Mouse (Mus musculus) adrenal gland, adult 18-20 months (tissue): ENCODE data around the gene Galnt10. TPM values are rescaled to one million over a fixed set of nuclear protein-coding genes. Genes with fewer than 3 reads are reported as not detected.
A peak's percentile ranks its signal among the peaks of the same experiment; 100 is the strongest.

ENCODE experiments used
- DNase-seq, 2 experiments: peaks; one replicate each; pipeline ENCODE4 v3.0.0; 2021 to 2022; ENCODE audit warnings: low spot score in 2 of 2
- total RNA-seq, 2 experiments: library from RNA; stranded (reverse); gene quantifications; 1 replicate in 1 of 2; 2 replicates in 1 of 2; pipeline ENCODE4 v1.2.3; 2021

Gene Galnt10
- total RNA-seq, 2 experiments from 2014 or later: 32.0 to 57.3 TPM

GRCm38 (mm10) chr11:57776546-57776945 lies 131.3 kb downstream of the Galnt10 start:
- no peak for DNase-seq

GRCm38 (mm10) chr11:57778349-57778748 lies 133.1 kb downstream of the Galnt10 start:
- peak in 1 of 2 experiments; percentile 27 for DNase-seq

- DNase-seq: no peak
These were observed 134.6 kb downstream of the Galnt10 start for GRCm38 (mm10) chr11:57779824-57780223.

GRCm38 (mm10) chr11:57786616-57787418 lies 141.6 kb downstream of the Galnt10 start:
- no peak for DNase-seq

- peak; percentile 68 to 75 for DNase-seq
These were observed 142.7 kb downstream of the Galnt10 start for GRCm38 (mm10) chr11:57787913-57788312.

- no peak for DNase-seq
These were observed 145.8 kb downstream of the Galnt10 start for GRCm38 (mm10) chr11:57790866-57791535.

GRCm38 (mm10) chr11:57795086-57795485 lies 149.8 kb downstream of the Galnt10 start:
- DNase-seq: no peak

GRCm38 (mm10) chr11:57797828-57798227 lies 152.6 kb downstream of the Galnt10 start:
- DNase-seq: no peak

- no peak for DNase-seq
These were observed 154.2 kb downstream of the Galnt10 start for GRCm38 (mm10) chr11:57799456-57799855.

GRCm38 (mm10) chr11:57800266-57800951 lies 155.2 kb downstream of the Galnt10 start:
- no peak for DNase-seq

GRCm38 (mm10) chr11:57800971-57801765 lies 155.9 kb downstream of the Galnt10 start, which contains the start of gene Sap30l:
Gene Sap30l (plus strand): TSS chr11:57801637.
- DNase-seq: peak; percentile 94 to 97

- DNase-seq: peak; percentile 66 to 70
These were observed 156.7 kb downstream of the Galnt10 start for GRCm38 (mm10) chr11:57801766-57802510.

GRCm38 (mm10) chr11:57802511-57802870 lies 157.2 kb downstream of the Galnt10 start:
- DNase-seq: peak; percentile 40 to 49

GRCm38 (mm10) chr11:57805047-57805446 lies 159.8 kb downstream of the Galnt10 start:
- DNase-seq: no peak

GRCm38 (mm10) chr11:57809017-57809731 lies 163.9 kb downstream of the Galnt10 start:
- no peak for DNase-seq

GRCm38 (mm10) chr11:57809732-57810098 lies 164.5 kb downstream of the Galnt10 start:
- no peak for DNase-seq

- DNase-seq: no peak
These were observed 165.8 kb downstream of the Galnt10 start for GRCm38 (mm10) chr11:57811006-57811405.

- no peak for DNase-seq
These were observed 167.0 kb downstream of the Galnt10 start for GRCm38 (mm10) chr11:57812212-57812611.

GRCm38 (mm10) chr11:57813641-57814040 lies 168.4 kb downstream of the Galnt10 start:
- no peak for DNase-seq

GRCm38 (mm10) chr11:57818189-57818588 lies 172.9 kb downstream of the Galnt10 start:
- DNase-seq: no peak
